Mouse (Mus musculus) forebrain, embryonic 15.5 days (tissue): ENCODE data around the gene Fam20a. TPM values are rescaled to one million over a fixed set of nuclear protein-coding genes. Genes with fewer than 3 reads are reported as not detected.

Experiments used
- ATAC-seq: fragments of 200-750 bp; cut with Nextera tagmentation; replicated peaks from 2 replicates; pipeline ENCODE4 v1.8.0; 2017; ENCODE audit warnings: mild to moderate bottlenecking, moderate TSS enrichment, moderate library complexity
- H3K27ac ChIP-seq: fragments of 300-500 bp; sonication (generic); replicated peaks from 2 replicates; pipeline ENCODE4 v1.5.1; 2015; ENCODE audit warnings: mild to moderate bottlenecking, inconsistent platforms
- H3K27me3 ChIP-seq: fragments of 300-500 bp; sonication (generic); 2 replicates; pipeline ENCODE4 v1.6.1; 2015; ENCODE audit warnings: inconsistent platforms
- H3K36me3 ChIP-seq: fragments of 300-500 bp; sonication (generic); 2 replicates; pipeline ENCODE4 v1.6.1; 2015; ENCODE audit warnings: mild to moderate bottlenecking, inconsistent platforms
- H3K4me1 ChIP-seq: fragments of 300-500 bp; sonication (generic); 2 replicates; pipeline ENCODE4 v1.6.1; 2015; ENCODE audit warnings: inconsistent platforms
- H3K4me2 ChIP-seq: fragments of 300-500 bp; sonication (generic); replicated peaks from 2 replicates; pipeline ENCODE4 v1.6.1; 2015; ENCODE audit warnings: mild to moderate bottlenecking, inconsistent platforms
- H3K4me3 ChIP-seq: fragments of 300-500 bp; sonication (generic); 2 replicates; pipeline ENCODE4 v1.5.1; 2015; ENCODE audit warnings: mild to moderate bottlenecking, inconsistent platforms
- H3K9ac ChIP-seq: fragments of 300-500 bp; sonication (generic); replicated peaks from 2 replicates; pipeline ENCODE4 v1.6.1; 2015; ENCODE audit warnings: mild to moderate bottlenecking, inconsistent platforms
- H3K9me3 ChIP-seq: fragments of 300-500 bp; sonication (generic); 2 replicates; pipeline ENCODE4 v1.6.1; 2016; ENCODE audit warnings: inconsistent platforms
- WGBS: fragments of 180-500 bp; shearing (Covaris S2); methylation state at CpG from one replicate; pipeline ENCODE4 v1.1.7; 2015; ENCODE audit warnings: mixed read lengths; 5-methylcytosine and 5-hydroxymethylcytosine counted together
- polyA plus RNA-seq: library from polyadenylated mRNA; unstranded; fragments of >200 nt; fragmentation: Nextera tagmentation; extraction: Ambion mirVana; gene quantifications from 2 replicates; pipeline ENCODE4 v1.2.1, GENCODE M21; 2015

Gene Fam20a
- 1.7 and 1.8 TPM in 2 replicates for polyA plus RNA-seq

- no peak within 1 kb of the TSS for H3K27ac ChIP-seq
- peak within 1 kb of the TSS; percentile 46 for H3K4me3 ChIP-seq
- H3K4me1 ChIP-seq: peaks cover 34% of the 10 kb centered on the region
- peak; percentile 59 for ATAC-seq
- H3K27me3 ChIP-seq: peaks cover 8% of the 10 kb centered on the region; the same call in 1 of the 2 replicates
- no peaks in the 10 kb centered on the region for H3K36me3 ChIP-seq
- H3K9me3 ChIP-seq: no peaks in the 10 kb centered on the region
- peak within 1 kb of the TSS; percentile 94 for H3K4me2 ChIP-seq
- under 1% methylated on average over 31 of the region's 31 CpGs for WGBS
- H3K9ac ChIP-seq: peak within 1 kb of the TSS; percentile 47
These were observed at the start of gene Fam20a for GRCm38 (mm10) chr11:109721781-109722446. Gene Fam20a, minus strand, starts transcription at chr11:109722279.

DNA sequence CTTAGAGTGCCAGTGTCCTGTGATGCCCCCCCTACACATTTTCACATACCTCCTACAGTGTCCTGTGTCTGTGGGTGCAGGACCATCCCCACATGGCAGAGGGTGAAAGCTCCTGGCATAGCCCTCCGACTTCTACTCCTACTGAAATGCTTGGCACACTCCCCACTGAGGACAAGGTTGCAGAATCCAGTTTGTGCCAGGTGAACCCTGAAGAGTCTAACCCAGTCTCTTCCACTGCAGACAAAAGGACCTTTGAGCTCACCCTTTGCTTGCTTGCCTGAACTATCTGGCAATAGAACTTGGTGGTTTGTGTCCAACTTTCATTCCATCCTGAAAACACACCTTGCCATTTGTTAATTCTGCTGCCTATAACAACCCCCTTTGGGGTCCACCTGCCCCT is 49.3 kb upstream of the Fam20a start:
- no peak for ATAC-seq
- Histone ChIP-seq H3K4me3 (no peak overlapping the region), H3K4me1 (no peaks in the 10 kb centered on the region), H3K27me3 (no peaks in the 10 kb centered on the region), H3K27ac (no peak overlapping the region), H3K9ac (no peak overlapping the region), H3K4me2 (no peak overlapping the region), H3K36me3 (no peaks in the 10 kb centered on the region), H3K9me3 (no peaks in the 10 kb centered on the region)
- WGBS: 89% methylated on average over 1 of the region's 1 CpGs

GRCm38 (mm10) chr11:109770185-109770584 is 48.1 kb upstream of the Fam20a start:
- Histone ChIP-seq H3K4me2 (no peak overlapping the region), H3K27ac (no peak overlapping the region), H3K4me3 (no peak overlapping the region), H3K4me1 (no peaks in the 10 kb centered on the region), H3K9me3 (no peaks in the 10 kb centered on the region), H3K36me3 (no peaks in the 10 kb centered on the region), H3K9ac (no peak overlapping the region), H3K27me3 (no peaks in the 10 kb centered on the region)
- ATAC-seq: no peak
- 82% methylated on average over 14 of the region's 14 CpGs for WGBS

DNA sequence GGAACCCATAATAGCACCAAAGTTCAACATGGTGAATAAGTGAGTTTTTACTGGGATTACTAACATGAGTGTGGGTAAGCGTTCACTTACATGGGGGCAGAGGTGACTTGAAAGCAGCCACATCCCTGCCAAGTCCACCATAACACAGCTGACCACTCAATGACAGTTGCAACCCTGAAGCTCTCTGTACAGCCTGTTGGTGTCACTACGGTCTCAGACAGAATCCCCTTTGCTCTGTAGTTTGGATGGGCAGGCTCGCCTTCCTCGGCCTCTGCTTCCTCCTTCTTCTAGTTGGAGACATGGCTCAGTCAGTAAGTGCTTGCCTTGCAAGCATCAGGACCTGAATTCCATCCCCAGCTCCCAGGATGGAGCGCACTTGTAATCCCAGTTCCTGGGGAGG is 47.0 kb upstream of the Fam20a start:
- ATAC-seq: no peak
- 84% methylated on average over 5 of the region's 5 CpGs for WGBS
- H3K9ac ChIP-seq: no peak overlapping the region
- no peak overlapping the region for H3K27ac ChIP-seq
- H3K9me3 ChIP-seq: no peaks in the 10 kb centered on the region
- no peak overlapping the region for H3K4me2 ChIP-seq
- no peaks in the 10 kb centered on the region for H3K36me3 ChIP-seq
- no peaks in the 10 kb centered on the region for H3K27me3 ChIP-seq
- no peak overlapping the region for H3K4me3 ChIP-seq
- no peaks in the 10 kb centered on the region for H3K4me1 ChIP-seq

DNA sequence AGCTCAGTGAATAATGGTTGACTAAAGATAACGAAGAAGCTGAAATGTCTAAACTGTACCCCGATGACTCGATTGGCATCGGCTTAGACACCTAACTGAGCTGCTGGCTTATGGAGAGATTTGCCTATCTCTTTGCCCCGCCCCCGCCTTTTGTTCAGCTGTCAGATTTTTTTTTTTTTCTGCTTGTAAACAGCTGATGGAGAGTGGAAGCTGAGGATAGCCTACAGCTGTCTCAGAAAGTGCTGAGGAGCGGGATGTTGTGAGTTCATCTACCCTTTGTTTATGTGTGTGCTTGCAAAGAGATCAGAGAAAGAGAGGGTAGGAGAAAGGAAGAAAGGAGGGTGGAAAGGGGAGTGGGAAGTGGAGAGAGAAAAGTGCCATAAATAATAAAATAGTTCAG is 38.0 kb upstream of the Fam20a start:
- Histone ChIP-seq H3K4me1 (no peaks in the 10 kb centered on the region), H3K9ac (no peak overlapping the region), H3K9me3 (no peaks in the 10 kb centered on the region), H3K27ac (no peak overlapping the region), H3K36me3 (no peaks in the 10 kb centered on the region), H3K4me3 (no peak overlapping the region), H3K4me2 (no peak overlapping the region), H3K27me3 (no peaks in the 10 kb centered on the region)
- WGBS: 80% methylated on average over 7 of the region's 7 CpGs
- no peak for ATAC-seq

DNA sequence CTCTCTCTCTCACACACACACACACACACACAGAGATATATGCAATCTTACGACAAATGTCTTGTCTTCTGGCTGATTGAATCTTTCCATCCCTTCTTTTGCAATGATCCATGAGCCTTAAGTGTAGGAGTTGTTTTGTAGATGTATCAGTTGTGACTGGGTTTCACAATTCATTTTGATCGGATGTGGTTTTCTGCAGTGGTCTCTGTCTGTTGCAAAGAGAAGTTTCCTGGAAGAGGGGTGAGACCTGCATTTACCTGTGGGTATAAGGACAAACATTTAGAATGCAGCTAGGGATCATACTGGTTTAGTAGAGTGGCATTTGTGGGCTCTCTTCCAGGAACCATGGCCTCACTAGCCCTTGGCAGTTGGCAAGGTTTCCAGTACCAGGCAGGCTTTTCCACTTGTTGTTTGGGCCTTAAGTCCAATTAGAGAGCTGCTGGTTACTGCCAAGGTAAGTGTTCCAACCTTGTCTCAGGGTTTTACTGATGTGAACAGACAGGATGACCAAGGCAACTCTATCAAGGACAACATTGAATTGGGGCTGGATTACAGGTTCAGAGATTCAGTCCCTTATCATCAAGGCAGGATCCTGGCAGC is 36.6 kb upstream of the Fam20a start:
- Histone ChIP-seq H3K36me3 (no peaks in the 10 kb centered on the region), H3K27me3 (no peaks in the 10 kb centered on the region), H3K4me1 (no peaks in the 10 kb centered on the region), H3K27ac (no peak overlapping the region), H3K9me3 (no peaks in the 10 kb centered on the region), H3K9ac (no peak overlapping the region), H3K4me3 (no peak overlapping the region), H3K4me2 (no peak overlapping the region)
- 96% methylated on average over 2 of the region's 2 CpGs for WGBS
- no peak for ATAC-seq

DNA sequence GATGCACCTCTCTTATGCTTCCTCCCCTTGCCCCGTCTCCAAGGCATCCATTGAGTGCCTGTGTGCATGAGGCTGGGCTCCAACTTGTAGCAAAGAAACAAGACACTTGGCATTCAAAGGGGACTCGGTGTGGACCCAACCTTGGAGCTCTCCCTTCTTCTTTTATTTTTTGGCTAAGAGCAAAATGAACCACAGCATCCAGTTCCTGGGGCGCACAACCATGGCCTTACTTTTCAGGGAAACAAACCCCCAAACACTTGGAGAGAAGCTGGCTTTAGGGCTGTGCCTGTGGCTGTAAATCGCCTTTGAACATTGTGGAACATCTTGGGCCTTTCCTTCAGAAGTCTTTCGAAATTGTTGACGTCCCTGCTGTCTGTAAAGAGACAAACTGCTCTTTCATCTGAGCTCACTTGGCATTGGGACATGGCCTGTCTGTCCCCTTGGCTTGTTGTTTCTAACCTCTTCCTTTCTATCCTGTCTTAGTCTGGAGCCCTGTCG is 32.1 kb upstream of the Fam20a start:
- 80% methylated on average over 7 of the region's 7 CpGs for WGBS
- no peak overlapping the region for H3K9ac ChIP-seq
- no peaks in the 10 kb centered on the region for H3K36me3 ChIP-seq
- no peak overlapping the region for H3K27ac ChIP-seq
- peaks cover 8% of the 10 kb centered on the region for H3K4me1 ChIP-seq
- ATAC-seq: no peak
- no peak overlapping the region for H3K4me2 ChIP-seq
- no peaks in the 10 kb centered on the region for H3K27me3 ChIP-seq
- H3K4me3 ChIP-seq: no peak overlapping the region
- H3K9me3 ChIP-seq: no peaks in the 10 kb centered on the region

GRCm38 (mm10) chr11:109751636-109752603 is 29.8 kb upstream of the Fam20a start:
- ATAC-seq: no peak
- H3K4me3 ChIP-seq: no peak overlapping the region
- 39% methylated on average over 12 of the region's 12 CpGs for WGBS
- no peaks in the 10 kb centered on the region for H3K36me3 ChIP-seq
- H3K9me3 ChIP-seq: no peaks in the 10 kb centered on the region
- no peaks in the 10 kb centered on the region for H3K27me3 ChIP-seq
- H3K4me1 ChIP-seq: peaks cover 8% of the 10 kb centered on the region
- no peak overlapping the region for H3K9ac ChIP-seq
- H3K4me2 ChIP-seq: no peak overlapping the region
- H3K27ac ChIP-seq: no peak overlapping the region; the same call in 1 of the 2 replicates

DNA sequence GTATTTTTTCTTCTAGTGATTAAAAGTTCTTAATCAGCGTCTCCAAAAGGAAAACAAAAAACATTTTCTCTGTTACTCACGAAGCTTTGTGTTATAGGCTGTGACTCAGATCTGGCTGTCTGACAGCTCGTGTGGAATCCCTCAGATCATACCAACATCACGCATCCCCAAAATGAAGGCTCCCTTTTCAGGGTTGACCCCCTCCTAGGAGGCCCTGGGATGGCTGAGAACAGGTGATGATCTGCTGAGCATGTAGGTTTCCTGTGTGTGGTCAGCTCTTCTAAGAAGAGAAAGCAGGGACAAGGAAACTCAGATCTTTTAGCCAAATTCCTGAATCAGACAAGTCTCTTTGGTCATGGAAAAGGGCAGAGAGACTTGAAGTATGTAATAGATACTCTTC is 23.1 kb upstream of the Fam20a start:
- ATAC-seq: no peak
- Histone ChIP-seq H3K4me2 (no peak overlapping the region), H3K36me3 (no peaks in the 10 kb centered on the region), H3K9me3 (no peaks in the 10 kb centered on the region), H3K9ac (no peak overlapping the region), H3K27me3 (no peaks in the 10 kb centered on the region), H3K4me3 (no peak overlapping the region), H3K4me1 (no peaks in the 10 kb centered on the region), H3K27ac (no peak overlapping the region)
- 78% methylated on average over 4 of the region's 4 CpGs for WGBS

DNA sequence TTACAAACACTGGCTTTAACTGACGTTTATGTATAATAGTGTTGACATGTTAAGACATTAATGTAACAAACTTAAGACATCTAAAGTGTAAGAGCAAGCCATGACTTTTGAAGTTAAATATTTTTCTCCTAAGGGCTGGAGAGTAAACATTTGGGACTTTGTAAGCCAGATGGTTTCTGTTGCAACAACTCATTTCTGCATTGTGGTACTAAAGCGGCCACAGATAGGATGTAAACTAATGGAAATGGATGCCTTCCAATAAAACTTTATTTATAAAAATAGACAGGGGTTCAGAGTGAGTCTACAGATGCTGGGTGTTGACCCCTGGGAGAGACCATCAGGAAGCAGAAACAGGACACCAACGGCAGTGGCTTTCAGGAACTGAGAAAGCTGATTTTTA is 15.9 kb upstream of the Fam20a start:
- H3K36me3 ChIP-seq: no peaks in the 10 kb centered on the region
- H3K9ac ChIP-seq: no peak overlapping the region
- H3K4me2 ChIP-seq: no peak overlapping the region
- H3K9me3 ChIP-seq: no peaks in the 10 kb centered on the region
- 87% methylated on average over 3 of the region's 3 CpGs for WGBS
- H3K27me3 ChIP-seq: no peaks in the 10 kb centered on the region
- no peak overlapping the region for H3K4me3 ChIP-seq
- no peaks in the 10 kb centered on the region for H3K4me1 ChIP-seq
- H3K27ac ChIP-seq: no peak overlapping the region
- no peak for ATAC-seq

GRCm38 (mm10) chr11:109736406-109736805 is 14.3 kb upstream of the Fam20a start:
- no peaks in the 10 kb centered on the region for H3K36me3 ChIP-seq
- ATAC-seq: no peak
- no peak overlapping the region for H3K4me3 ChIP-seq
- no peak overlapping the region for H3K4me2 ChIP-seq
- H3K9ac ChIP-seq: no peak overlapping the region
- 92% methylated on average over 3 of the region's 3 CpGs for WGBS
- H3K27me3 ChIP-seq: no peaks in the 10 kb centered on the region
- H3K4me1 ChIP-seq: no peaks in the 10 kb centered on the region
- no peaks in the 10 kb centered on the region for H3K9me3 ChIP-seq
- no peak overlapping the region for H3K27ac ChIP-seq

- Histone ChIP-seq H3K36me3 (no peaks in the 10 kb centered on the region), H3K4me1 (no peaks in the 10 kb centered on the region), H3K27me3 (no peaks in the 10 kb centered on the region), H3K9ac (no peak overlapping the region), H3K4me2 (no peak overlapping the region), H3K4me3 (no peak overlapping the region), H3K9me3 (no peaks in the 10 kb centered on the region), H3K27ac (no peak overlapping the region)
- WGBS: 76% methylated on average over 1 of the region's 1 CpGs
- no peak for ATAC-seq
These were observed 12.3 kb upstream of the Fam20a start for GRCm38 (mm10) chr11:109734341-109734740.
